Mouse (Mus musculus): ENCODE data around the gene Dclre1a.

DNA sequence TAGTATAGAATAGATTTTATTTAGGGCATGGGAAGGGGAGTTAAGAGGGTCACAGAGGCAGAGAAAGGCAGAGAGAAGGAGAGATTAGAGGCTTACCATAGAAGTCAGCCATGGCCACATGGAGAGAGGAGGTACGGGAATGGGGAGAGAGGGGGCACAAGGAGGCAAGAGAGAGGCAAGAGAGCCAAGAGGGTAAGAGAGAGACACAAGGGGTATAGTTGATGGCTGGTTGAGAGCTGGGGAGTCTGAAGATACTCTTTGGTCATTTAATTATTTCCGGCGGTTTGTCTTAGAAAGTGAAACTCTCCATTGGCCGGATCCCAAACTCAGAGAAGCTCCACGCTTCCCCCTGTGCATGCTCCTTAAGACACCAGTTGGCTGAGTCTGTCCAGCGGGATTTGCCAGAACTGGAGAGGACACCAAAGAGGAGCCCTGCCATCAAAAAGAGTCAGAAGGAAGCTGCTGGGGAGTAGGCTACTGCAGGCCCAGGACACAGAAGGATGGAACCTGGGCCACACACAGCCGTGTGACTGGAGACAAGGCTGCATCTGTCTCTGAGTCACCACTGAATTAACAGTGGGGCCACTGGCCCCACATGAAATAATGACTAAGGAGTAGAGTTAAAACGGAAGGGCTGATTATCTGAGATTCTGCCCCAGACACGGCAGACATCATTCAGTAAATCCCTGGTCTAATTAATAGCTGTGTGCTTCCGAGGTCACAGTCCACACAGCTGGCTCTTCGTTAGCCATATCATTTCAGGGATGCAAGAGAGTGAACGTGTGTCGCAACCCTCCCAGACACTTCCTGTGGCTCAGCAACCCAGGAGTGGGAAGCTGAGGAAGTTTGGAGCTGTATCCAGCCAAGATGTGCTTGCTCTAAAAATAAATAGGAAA is 62.4 kb downstream of the Dclre1a start:
- no peak for TF ChIP-seq POLR2A (IDR thresholded peaks at IDR 0.05; ENCODE audit: control insufficient read depth in 1 of 2, insufficient read depth in 1 of 2, low read depth in 1 of 2, low read length in 2 of 2, poor library complexity in 1 of 2)
- TF ChIP-seq CHD1 (IDR thresholded peaks at IDR 0.05; ENCODE audit: low read depth, low read length), result no peak
- no peak for TF ChIP-seq TBP (IDR thresholded peaks at IDR 0.05; ENCODE audit: low read depth, low read length)
